In genomic region chr11:109860508-109860907, GRCm38 (mm10) we compare ENCODE assay signal across 9 mouse cellular contexts. TPM values are rescaled to one million over a fixed set of nuclear protein-coding genes. Genes with fewer than 3 reads are reported as not detected.
DNase-seq lines count a peak whose midpoint lies in the region; ATAC-seq lines count a peak whose summit lies in the region.
"Had no signal": no experiment of that assay in that cellular context is flagged by ENCODE, and none has a peak within 500 bp of the region (broad histone marks: within the 10 kb centered on the region; RNA-seq: fewer than 3 reads in every experiment).

No protein-coding gene starts in this region.

- H3K27ac ChIP-seq in embryonic facial prominence, embryonic 13.5 days = peak overlapping the region; percentile 76
- peak overlapping the region; percentile 70; the same call in 1 of the 2 replicates for H3K27ac ChIP-seq in limb, embryonic 12.5 days
- no peak overlapping the region for H3K27ac ChIP-seq in midbrain, embryonic 14.5 days (replicated peaks; ENCODE audit: low read depth, low read length)

- ATAC-seq in embryonic facial prominence, embryonic 13.5 days (ENCODE audit: insufficient number of reproducible peaks, insufficient read depth, low FRiP score, low TSS enrichment, low read depth) = no peak
- ATAC-seq in limb, embryonic 12.5 days (ENCODE audit: insufficient number of reproducible peaks, insufficient read depth, low FRiP score, low TSS enrichment, low read depth) = no peak
- no peak for ATAC-seq in midbrain, embryonic 14.5 days (ENCODE audit: low FRiP score, low TSS enrichment)

- 3% methylated on average over 10 of the region's 10 CpGs for WGBS in embryonic facial prominence, embryonic 13.5 days
- 7% methylated on average over 10 of the region's 10 CpGs for WGBS in limb, embryonic 12.5 days
- WGBS in midbrain, embryonic 14.5 days = 8% methylated on average over 10 of the region's 10 CpGs

- H3K9ac ChIP-seq in embryonic facial prominence, embryonic 13.5 days = peak overlapping the region; percentile 64
- peak overlapping the region; percentile 38 for H3K9ac ChIP-seq in limb, embryonic 12.5 days (replicated peaks)
- no peak overlapping the region for H3K9ac ChIP-seq in midbrain, embryonic 14.5 days (replicated peaks; ENCODE audit: low read length)

- H3K27me3 ChIP-seq in embryonic facial prominence, embryonic 13.5 days = no peaks in the 10 kb centered on the region
- no peaks in the 10 kb centered on the region for H3K27me3 ChIP-seq in limb, embryonic 12.5 days
- H3K27me3 ChIP-seq in midbrain, embryonic 14.5 days (ENCODE audit: control insufficient read depth, insufficient read depth, low read length) = no peaks in the 10 kb centered on the region

- DNase-seq in 3T3-L1 (ENCODE audit: low read depth, low spot score) = peak; percentile 98
- peak; percentile 75 to 78 for DNase-seq in adrenal gland, postnatal 4 days (ENCODE audit: low spot score in 2 of 2)
- peak; percentile 94 for DNase-seq in heart, adult 8-10 months (ENCODE audit: low spot score)
- DNase-seq in kidney, adult 8-10 months = peak; percentile 70 to 92
- peak; percentile 96 for DNase-seq in midbrain, embryonic 14.5 days
- peak; percentile 67 for DNase-seq in spleen, adult 12 weeks (ENCODE audit: low spot score)

- H3K36me3 ChIP-seq in embryonic facial prominence, embryonic 13.5 days = no peaks in the 10 kb centered on the region
- H3K36me3 ChIP-seq in limb, embryonic 12.5 days = no peaks in the 10 kb centered on the region
- no peaks in the 10 kb centered on the region for H3K36me3 ChIP-seq in midbrain, embryonic 14.5 days (ENCODE audit: control insufficient read depth, insufficient read depth, low read length)
- H3K36me3 ChIP-seq: G1E had no signal

- no peaks in the 10 kb centered on the region for H3K9me3 ChIP-seq in embryonic facial prominence, embryonic 13.5 days
- H3K9me3 ChIP-seq in limb, embryonic 12.5 days = no peaks in the 10 kb centered on the region
- H3K9me3 ChIP-seq in midbrain, embryonic 14.5 days (ENCODE audit: control insufficient read depth, low read length) = no peaks in the 10 kb centered on the region

- H3K4me1 ChIP-seq in embryonic facial prominence, embryonic 13.5 days = peaks cover 8% of the 10 kb centered on the region
- peaks cover 9% of the 10 kb centered on the region for H3K4me1 ChIP-seq in limb, embryonic 12.5 days (replicated peaks)
- no peaks in the 10 kb centered on the region; the same call in 1 of the 2 replicates for H3K4me1 ChIP-seq in midbrain, embryonic 14.5 days (ENCODE audit: control insufficient read depth, insufficient read depth, low read length)

- H3K4me3 ChIP-seq in embryonic facial prominence, embryonic 13.5 days = peak overlapping the region; percentile 28
- H3K4me3 ChIP-seq in limb, embryonic 12.5 days (replicated peaks) = peak overlapping the region; percentile 8; the same call in 1 of the 2 replicates
- no peak overlapping the region for H3K4me3 ChIP-seq in midbrain, embryonic 14.5 days (replicated peaks; ENCODE audit: low read depth, low read length)

- peak overlapping the region; percentile 50 for H3K4me2 ChIP-seq in embryonic facial prominence, embryonic 13.5 days
- H3K4me2 ChIP-seq in limb, embryonic 12.5 days = peak overlapping the region; percentile 49
- peak overlapping the region; percentile 24; the same call in 1 of the 2 replicates for H3K4me2 ChIP-seq in midbrain, embryonic 14.5 days (ENCODE audit: low read length)

RNA-seq across cellular contexts. Expression of gene 1700012B07Rik, which starts 32.7 kb away (rescaled TPM):
- not detected for total RNA-seq in adrenal gland, postnatal 4 days (2021)
- polyA plus RNA-seq in embryonic facial prominence, embryonic 13.5 days (2015; fragmentation: Nextera tagmentation; extraction: Ambion mirVana) = not detected in 2 replicates
- not detected for total RNA-seq in heart, adult 8-10 months (2022)
- polyA plus RNA-seq in limb, embryonic 12.5 days (2016; fragmentation: Nextera tagmentation; extraction: Ambion mirVana) = not detected in 2 replicates
- not detected in 2 replicates for polyA plus RNA-seq in midbrain, embryonic 14.5 days (2014; fragmentation: Nextera tagmentation; extraction: Ambion mirVana)
- polyA plus RNA-seq: G1E had no signal
